Mouse (Mus musculus): Measurements from ENCODE around the gene Prim1.

GRCm38 (mm10) chr10:127984650-127985049 is 30.3 kb upstream of the Prim1 start:
- TF ChIP-seq CTCF (IDR thresholded peaks at IDR 0.05; ENCODE audit: low read depth) (no peak), EP300 (optimal IDR thresholded peaks at IDR 0.05) (no peak)
